Mouse (Mus musculus): ENCODE data around the gene Wdr63. TPM values are rescaled to one million over a fixed set of nuclear protein-coding genes. Genes with fewer than 3 reads are reported as not detected.

The Wdr63 gene
- polyA plus RNA-seq, 1 experiment from 2014 or later, result not detected

DNA sequence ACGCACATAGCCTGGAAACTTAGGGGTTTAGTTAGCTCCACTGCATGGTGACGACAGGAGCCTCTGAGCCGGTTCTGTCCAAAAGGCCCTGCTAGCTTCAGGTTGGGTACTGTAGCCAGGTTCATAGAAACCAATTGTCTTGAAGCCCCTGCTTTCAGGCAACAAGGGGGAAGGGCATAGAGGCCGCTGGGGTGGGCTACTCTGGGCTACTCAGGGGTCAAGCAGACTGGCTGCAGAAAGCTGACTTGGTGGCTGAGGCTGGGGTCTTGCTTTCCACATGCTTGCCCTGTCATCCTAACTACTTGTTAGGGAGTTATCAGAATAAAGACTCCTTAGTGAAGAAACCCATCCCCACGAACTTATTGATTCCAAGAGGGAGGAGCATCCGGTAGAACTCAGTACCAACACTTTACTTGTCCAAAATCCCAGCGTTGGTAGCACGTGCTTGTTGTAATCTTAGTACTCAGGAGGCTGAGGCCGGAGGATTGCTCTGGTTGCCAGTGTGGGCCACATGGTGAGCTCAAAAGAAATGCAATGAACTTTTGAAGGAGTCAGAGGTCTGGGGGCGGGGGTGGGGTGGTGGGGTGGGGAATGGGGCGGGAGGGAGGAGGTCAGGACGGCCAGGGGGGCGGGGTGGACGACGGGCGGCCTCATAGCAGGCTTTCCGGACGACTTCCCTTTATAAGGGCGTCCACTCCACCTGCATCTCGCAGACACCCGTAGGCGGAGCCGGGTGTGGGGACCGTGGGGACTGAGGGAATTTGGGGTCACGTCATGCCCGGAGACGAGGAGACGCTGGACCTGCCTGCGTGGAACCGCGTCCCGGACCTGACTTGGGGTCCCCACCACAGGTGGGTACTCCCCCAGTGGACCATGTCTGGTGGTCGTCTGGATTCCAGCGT lies 41.5 kb upstream of the Wdr63 start, which contains the start of gene Mcoln2:
Gene Mcoln2, plus strand, starts transcription at position 678 of the 902 bp plus-strand sequence.
- H3K27ac ChIP-seq, result no peak within 1 kb of the TSS
- H3K36me3 ChIP-seq, result no peaks in the 10 kb centered on the region
- ATAC-seq (ENCODE audit: insufficient number of reproducible peaks, insufficient read depth, low FRiP score, low TSS enrichment, low read depth), result peak; percentile 53; the same call in 1 of the 2 replicates
- H3K4me3 ChIP-seq (replicated peaks), result peak within 1 kb of the TSS; percentile 46
- 11% methylated on average over 32 of the region's 34 CpGs for WGBS
- peaks cover 22% of the 10 kb centered on the region for H3K4me1 ChIP-seq (replicated peaks)
- H3K9me3 ChIP-seq, result 0 out of 2 replicates have a peak, but pooled peaks cover 3% of the 10 kb centered on the region
- H3K9ac ChIP-seq (replicated peaks), result peak within 1 kb of the TSS; percentile 60
- H3K27me3 ChIP-seq, result peaks cover 24% of the 10 kb centered on the region
- peak within 1 kb of the TSS; percentile 96 for H3K4me2 ChIP-seq

DNA sequence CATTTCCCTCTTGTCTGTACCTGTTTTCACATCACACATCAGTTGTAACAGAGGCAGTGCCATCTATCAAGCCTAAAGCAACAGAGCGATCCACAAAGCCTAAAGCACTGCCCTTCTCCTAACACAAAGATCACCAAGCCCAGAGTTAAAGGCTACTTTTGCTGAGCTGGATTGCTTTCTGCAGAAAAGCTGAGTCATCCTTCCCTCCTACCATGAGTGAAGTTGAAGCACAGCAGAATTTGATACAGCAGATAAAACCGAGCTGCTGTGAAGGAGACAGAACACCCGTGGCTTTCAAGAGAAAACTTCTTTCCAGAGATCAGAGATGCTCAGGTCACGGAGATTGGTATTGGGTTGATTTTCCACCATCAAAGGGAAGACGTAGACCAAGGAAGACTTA lies 38.2 kb upstream of the Wdr63 start:
- H3K4me1 ChIP-seq (replicated peaks), result peaks cover 14% of the 10 kb centered on the region
- no peak for ATAC-seq (ENCODE audit: insufficient number of reproducible peaks, insufficient read depth, low FRiP score, low TSS enrichment, low read depth)
- H3K36me3 ChIP-seq, result no peaks in the 10 kb centered on the region
- no peak overlapping the region for H3K4me3 ChIP-seq (replicated peaks)
- WGBS, result 77% methylated on average over 5 of the region's 5 CpGs
- H3K9me3 ChIP-seq, result 0 out of 2 replicates have a peak, but pooled peaks cover 3% of the 10 kb centered on the region
- no peak overlapping the region for H3K9ac ChIP-seq (replicated peaks)
- H3K4me2 ChIP-seq, result no peak overlapping the region
- peaks cover 20% of the 10 kb centered on the region for H3K27me3 ChIP-seq
- H3K27ac ChIP-seq, result no peak overlapping the region

DNA sequence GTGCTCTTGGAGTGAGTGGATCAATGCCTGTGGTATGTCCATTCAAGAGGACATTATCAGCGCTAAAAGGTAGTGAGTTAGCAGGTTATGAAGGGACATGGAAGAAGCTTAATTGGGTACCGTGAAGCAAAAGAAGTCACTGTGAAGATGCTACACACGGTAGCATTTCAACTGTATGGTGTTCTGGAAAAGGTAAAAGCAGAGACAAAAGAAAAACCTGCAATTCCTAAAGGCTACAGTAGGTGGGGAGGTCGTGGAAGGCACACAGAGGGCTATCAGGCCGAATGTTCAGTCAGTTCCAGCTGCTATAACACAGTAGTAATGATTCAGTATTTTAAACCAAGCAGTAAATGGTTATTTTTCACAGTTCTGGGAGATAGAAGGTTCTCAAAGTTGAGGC lies 37.6 kb upstream of the Wdr63 start:
- peaks cover 14% of the 10 kb centered on the region for H3K27me3 ChIP-seq

DNA sequence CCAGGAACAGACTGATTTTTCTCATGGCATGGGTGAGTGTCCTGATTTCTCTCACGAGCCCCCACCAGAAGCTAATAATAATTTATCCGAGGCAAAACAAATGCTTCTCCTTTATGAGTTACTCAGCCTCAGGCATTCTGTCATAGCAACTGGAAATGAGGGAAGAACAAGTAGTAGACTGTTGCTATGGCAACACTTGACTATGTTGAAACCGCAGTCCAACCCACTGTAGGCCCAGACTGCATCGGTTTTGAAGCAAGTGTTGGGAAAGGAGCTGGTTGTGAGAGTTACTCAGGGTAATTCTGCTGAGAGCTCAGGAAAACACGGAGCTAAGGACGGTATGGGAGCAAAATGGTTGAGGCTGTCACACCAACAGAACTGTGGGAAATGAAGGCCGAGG lies 34.6 kb upstream of the Wdr63 start:
- no peak overlapping the region for H3K4me2 ChIP-seq
- WGBS, result 88% methylated on average over 7 of the region's 7 CpGs
- no peaks in the 10 kb centered on the region for H3K4me1 ChIP-seq (replicated peaks)

More for the DNA sequence above, 37.6 kb upstream of the Wdr63 start:
- 54% methylated on average over 5 of the region's 5 CpGs for WGBS
- Histone ChIP-seq H3K4me2 (no peak overlapping the region), H3K9ac (replicated peaks) (no peak overlapping the region), H3K9me3 (0 out of 2 replicates have a peak, but pooled peaks cover 3% of the 10 kb centered on the region), H3K36me3 (no peaks in the 10 kb centered on the region), H3K27ac (no peak overlapping the region), H3K4me1 (replicated peaks) (peaks cover 11% of the 10 kb centered on the region), H3K4me3 (replicated peaks) (no peak overlapping the region)
- no peak for ATAC-seq (ENCODE audit: insufficient number of reproducible peaks, insufficient read depth, low FRiP score, low TSS enrichment, low read depth)

DNA sequence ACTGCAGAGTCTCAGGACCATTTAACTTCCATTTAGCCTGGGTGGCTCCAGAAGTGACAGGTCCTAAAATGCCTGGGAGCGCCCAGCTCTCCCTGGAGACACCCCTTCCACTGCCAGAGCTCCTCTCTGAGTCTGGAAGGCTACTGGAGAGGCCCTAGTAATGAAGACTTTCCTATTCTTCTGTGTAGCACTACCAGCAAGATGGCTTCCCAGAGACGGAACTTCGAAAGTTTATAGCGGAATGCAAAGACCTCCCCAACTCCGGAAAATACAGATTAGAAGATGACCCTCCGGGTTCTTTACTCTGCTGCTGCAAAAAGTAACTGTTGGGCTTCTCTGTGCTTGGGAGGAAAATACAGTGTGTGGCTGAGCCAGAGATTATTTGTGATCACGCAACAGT lies 32.3 kb upstream of the Wdr63 start:
- no peak overlapping the region for H3K4me3 ChIP-seq (replicated peaks)
- ATAC-seq (ENCODE audit: insufficient number of reproducible peaks, insufficient read depth, low FRiP score, low TSS enrichment, low read depth), result no peak
- H3K4me2 ChIP-seq, result no peak overlapping the region
- 0 out of 2 replicates have a peak, but pooled peaks cover 1% of the 10 kb centered on the region for H3K9me3 ChIP-seq
- no peaks in the 10 kb centered on the region for H3K27me3 ChIP-seq
- WGBS, result 95% methylated on average over 7 of the region's 7 CpGs
- H3K36me3 ChIP-seq, result no peaks in the 10 kb centered on the region
- H3K4me1 ChIP-seq (replicated peaks), result no peaks in the 10 kb centered on the region
- no peak overlapping the region for H3K9ac ChIP-seq (replicated peaks)
- H3K27ac ChIP-seq, result no peak overlapping the region

More for the DNA sequence above, 34.6 kb upstream of the Wdr63 start:
- Histone ChIP-seq H3K4me3 (replicated peaks) (no peak overlapping the region), H3K9me3 (0 out of 2 replicates have a peak, but pooled peaks cover 3% of the 10 kb centered on the region), H3K27me3 (no peaks in the 10 kb centered on the region), H3K9ac (replicated peaks) (no peak overlapping the region), H3K36me3 (no peaks in the 10 kb centered on the region), H3K27ac (no peak overlapping the region)
- ATAC-seq (ENCODE audit: insufficient number of reproducible peaks, insufficient read depth, low FRiP score, low TSS enrichment, low read depth), result no peak

DNA sequence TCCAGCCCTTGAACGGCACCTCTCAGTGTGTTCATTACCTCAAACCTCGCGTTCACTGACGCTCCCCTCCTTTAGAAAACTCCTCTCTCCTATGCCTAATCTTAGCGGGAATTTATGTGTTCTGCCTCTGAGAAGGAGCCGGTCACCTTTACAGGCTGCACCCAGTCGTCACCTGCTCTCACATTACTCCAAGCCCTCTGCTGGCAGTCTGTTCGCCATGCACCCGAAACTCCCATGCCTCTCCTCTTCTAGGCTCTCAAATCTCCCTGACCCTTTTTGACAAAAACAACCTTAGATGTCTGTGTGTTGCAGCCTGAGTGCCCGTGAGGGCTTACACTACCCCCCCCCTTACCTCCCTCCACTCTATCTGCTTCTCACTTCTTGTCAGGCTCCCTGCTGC lies 28.5 kb upstream of the Wdr63 start:
- Histone ChIP-seq H3K27me3 (no peaks in the 10 kb centered on the region), H3K9ac (replicated peaks) (no peak overlapping the region), H3K4me2 (no peak overlapping the region), H3K4me3 (replicated peaks) (no peak overlapping the region), H3K36me3 (no peaks in the 10 kb centered on the region), H3K9me3 (no peaks in the 10 kb centered on the region), H3K27ac (no peak overlapping the region), H3K4me1 (replicated peaks) (no peaks in the 10 kb centered on the region)
- WGBS, result 29% methylated on average over 10 of the region's 10 CpGs
- no peak for ATAC-seq (ENCODE audit: insufficient number of reproducible peaks, insufficient read depth, low FRiP score, low TSS enrichment, low read depth)

DNA sequence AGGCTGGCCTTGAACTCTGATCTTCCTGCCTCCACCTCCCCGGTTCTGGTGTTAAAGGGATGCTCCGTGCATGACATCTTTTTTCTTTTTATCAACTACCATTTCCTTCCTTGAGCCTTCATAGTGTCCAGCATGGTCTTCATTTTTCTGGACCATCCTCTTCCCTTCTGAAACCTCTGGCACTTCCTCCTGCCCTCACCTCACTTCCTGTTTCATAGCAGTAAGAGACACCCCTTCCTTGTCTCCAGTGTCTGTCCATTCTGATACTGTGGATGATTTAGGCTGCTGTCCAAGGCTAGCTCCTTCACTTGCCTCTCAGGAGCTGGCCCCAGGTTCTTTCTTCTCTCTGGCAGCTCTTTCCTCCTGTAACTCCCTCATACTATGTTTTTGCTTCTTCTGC lies 27.5 kb upstream of the Wdr63 start:
- no peak overlapping the region for H3K9ac ChIP-seq (replicated peaks)
- 92% methylated on average over 2 of the region's 2 CpGs for WGBS
- no peak overlapping the region for H3K4me2 ChIP-seq
- no peak for ATAC-seq (ENCODE audit: insufficient number of reproducible peaks, insufficient read depth, low FRiP score, low TSS enrichment, low read depth)
- no peaks in the 10 kb centered on the region for H3K9me3 ChIP-seq
- no peak overlapping the region for H3K4me3 ChIP-seq (replicated peaks)
- H3K36me3 ChIP-seq, result no peaks in the 10 kb centered on the region
- no peaks in the 10 kb centered on the region for H3K27me3 ChIP-seq
- no peak overlapping the region for H3K27ac ChIP-seq
- no peaks in the 10 kb centered on the region for H3K4me1 ChIP-seq (replicated peaks)

DNA sequence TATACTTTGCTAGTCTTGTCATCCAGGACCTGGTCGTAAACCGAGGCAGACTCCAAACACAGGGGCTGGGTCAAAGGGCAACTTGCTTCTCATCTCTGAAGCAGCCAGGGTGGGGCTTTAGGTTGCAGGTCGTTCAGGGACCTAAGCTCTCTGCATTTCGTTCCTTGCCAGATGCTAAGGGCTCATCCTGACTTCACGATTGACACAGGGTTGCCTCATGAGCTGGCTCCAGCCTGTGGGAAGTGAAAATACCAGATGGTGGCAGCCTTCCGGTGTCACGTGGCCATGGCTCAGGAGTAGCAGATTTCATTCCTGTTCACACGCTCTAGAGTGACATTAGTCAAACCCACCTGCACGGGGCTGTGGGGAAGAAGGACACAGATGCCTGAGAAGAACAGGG lies 26.9 kb upstream of the Wdr63 start:
- Histone ChIP-seq H3K4me1 (replicated peaks) (no peaks in the 10 kb centered on the region), H3K36me3 (no peaks in the 10 kb centered on the region), H3K4me2 (no peak overlapping the region), H3K27me3 (no peaks in the 10 kb centered on the region), H3K9me3 (no peaks in the 10 kb centered on the region), H3K4me3 (replicated peaks) (no peak overlapping the region), H3K9ac (replicated peaks) (no peak overlapping the region), H3K27ac (no peak overlapping the region)
- ATAC-seq (ENCODE audit: insufficient number of reproducible peaks, insufficient read depth, low FRiP score, low TSS enrichment, low read depth), result no peak
- WGBS, result 50% methylated on average over 9 of the region's 9 CpGs

DNA sequence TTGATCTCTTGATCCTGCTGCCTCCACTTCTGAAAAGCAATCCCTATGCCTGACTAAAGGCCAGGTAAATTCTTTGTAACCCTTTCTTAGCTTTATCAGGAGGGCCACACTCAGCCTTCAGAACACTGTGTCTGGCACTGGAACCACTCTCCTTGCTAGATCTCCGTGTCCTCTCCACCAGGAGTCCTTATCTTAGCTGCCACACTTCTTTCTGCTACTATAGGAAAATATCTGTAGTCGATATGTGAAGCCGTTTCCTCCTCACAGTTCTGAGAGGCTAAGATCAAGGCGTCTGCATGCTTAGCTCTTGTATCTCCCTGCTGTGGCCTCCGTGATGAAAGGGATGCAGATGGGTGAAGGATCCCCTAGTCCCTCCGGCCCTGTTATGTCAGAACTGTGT lies 19.3 kb upstream of the Wdr63 start:
- H3K4me1 ChIP-seq (replicated peaks), result no peaks in the 10 kb centered on the region
- no peaks in the 10 kb centered on the region for H3K27me3 ChIP-seq
- H3K36me3 ChIP-seq, result no peaks in the 10 kb centered on the region
- ATAC-seq (ENCODE audit: insufficient number of reproducible peaks, insufficient read depth, low FRiP score, low TSS enrichment, low read depth), result no peak
- no peak overlapping the region for H3K9ac ChIP-seq (replicated peaks)
- no peak overlapping the region for H3K4me2 ChIP-seq
- H3K4me3 ChIP-seq (replicated peaks), result no peak overlapping the region
- 63% methylated on average over 6 of the region's 6 CpGs for WGBS
- no peaks in the 10 kb centered on the region for H3K9me3 ChIP-seq
- H3K27ac ChIP-seq, result no peak overlapping the region

DNA sequence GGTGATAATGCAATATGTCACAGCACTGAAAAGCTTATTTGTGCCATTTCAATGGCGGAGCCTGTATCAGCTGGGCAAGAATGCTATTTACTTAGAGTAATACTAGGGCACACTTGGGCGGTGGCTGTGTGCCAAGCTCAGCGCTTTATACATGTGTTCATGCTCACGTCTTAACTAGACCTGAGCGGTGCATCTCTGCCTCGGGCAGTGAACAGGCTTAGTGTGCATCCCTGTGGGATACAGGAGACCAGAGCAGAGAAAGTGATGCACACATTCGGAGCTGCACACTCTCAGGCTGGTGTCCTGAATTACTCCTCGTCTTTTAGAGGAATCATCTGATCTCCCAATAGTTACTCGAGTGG lies 15.5 kb upstream of the Wdr63 start:
- ATAC-seq (ENCODE audit: insufficient number of reproducible peaks, insufficient read depth, low FRiP score, low TSS enrichment, low read depth), result no peak
- Histone ChIP-seq H3K9me3 (no peaks in the 10 kb centered on the region), H3K36me3 (no peaks in the 10 kb centered on the region), H3K9ac (replicated peaks) (no peak overlapping the region), H3K27ac (no peak overlapping the region), H3K4me3 (replicated peaks) (no peak overlapping the region), H3K27me3 (peaks cover under 1% of the 10 kb centered on the region), H3K4me2 (no peak overlapping the region), H3K4me1 (replicated peaks) (peaks cover 12% of the 10 kb centered on the region)
- 77% methylated on average over 9 of the region's 9 CpGs for WGBS

DNA sequence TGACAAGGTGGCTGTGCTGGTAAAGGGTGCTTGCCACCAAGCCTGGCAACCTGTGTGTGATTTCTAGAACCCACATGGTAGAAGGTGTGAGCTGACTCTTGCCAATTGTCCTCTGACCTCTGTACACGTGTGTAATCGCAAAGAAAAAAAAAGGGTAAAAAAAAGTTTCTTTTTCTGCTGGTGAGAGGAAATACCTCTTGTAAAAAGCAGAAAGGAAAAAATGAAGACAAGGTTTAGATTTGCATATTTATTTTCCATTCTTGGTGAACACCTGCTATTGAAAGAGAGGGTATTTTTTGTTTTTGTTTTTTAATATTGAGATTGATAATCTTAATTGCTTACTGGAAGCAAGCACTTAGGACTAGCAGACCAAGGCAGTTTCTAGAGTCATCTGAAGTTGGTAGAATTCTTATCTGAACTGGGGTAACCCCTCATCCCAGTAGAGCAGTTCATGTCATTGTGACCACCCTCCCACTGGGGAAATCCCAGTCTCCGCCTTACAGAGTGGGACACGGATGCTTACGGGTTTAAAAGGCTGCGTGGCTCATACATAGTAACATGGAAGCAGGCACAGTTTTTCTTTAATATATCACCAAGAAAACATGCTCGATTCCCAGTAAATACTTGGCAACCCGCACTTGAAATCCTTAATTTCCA lies 15.0 kb upstream of the Wdr63 start:
- Histone ChIP-seq H3K4me2 (0 out of 2 replicates have a peak overlapping the region, but pooled peaks have one; percentile 53), H3K4me1 (replicated peaks) (peaks cover 12% of the 10 kb centered on the region), H3K9me3 (no peaks in the 10 kb centered on the region), H3K36me3 (no peaks in the 10 kb centered on the region), H3K4me3 (replicated peaks) (no peak overlapping the region), H3K27ac (no peak overlapping the region), H3K27me3 (peaks cover 6% of the 10 kb centered on the region), H3K9ac (replicated peaks) (no peak overlapping the region)
- ATAC-seq (ENCODE audit: insufficient number of reproducible peaks, insufficient read depth, low FRiP score, low TSS enrichment, low read depth), result no peak
- WGBS, result 73% methylated on average over 8 of the region's 8 CpGs

All from limb, embryonic 12.5 days (tissue).